Mouse (Mus musculus) midbrain, embryonic 10.5 days (tissue): Measurements from ENCODE around the gene Ncmap. TPM values are rescaled to one million over a fixed set of nuclear protein-coding genes. Genes with fewer than 3 reads are reported as not detected.

Experiments used
- DNase-seq: peaks from one replicate; pipeline ENCODE4 v3.0.0-alpha.2; 2017; ENCODE audit warnings: low spot score
- H3K27ac ChIP-seq: fragments of 300-500 bp; sonication (generic); replicated peaks from 2 replicates; pipeline ENCODE4 v1.5.1; 2016; ENCODE audit warnings: mild to moderate bottlenecking
- H3K27me3 ChIP-seq: fragments of 300-500 bp; sonication (generic); 2 replicates; pipeline ENCODE4 v1.6.1; 2016; ENCODE audit warnings: low read depth, mild to moderate bottlenecking; ENCODE audit not compliant: poor library complexity, severe bottlenecking
- H3K36me3 ChIP-seq: fragments of 300-500 bp; sonication (generic); 2 replicates; pipeline ENCODE4 v1.6.1; 2016; ENCODE audit warnings: mild to moderate bottlenecking, moderate library complexity
- H3K4me1 ChIP-seq: fragments of 300-500 bp; sonication (generic); 2 replicates; pipeline ENCODE4 v1.6.1; 2016
- H3K4me3 ChIP-seq: fragments of 300-500 bp; sonication (generic); 2 replicates; pipeline ENCODE4 v1.5.1; 2016; ENCODE audit warnings: mild to moderate bottlenecking, moderate library complexity
- H3K9me3 ChIP-seq: fragments of 300-500 bp; sonication (generic); replicated peaks from 2 replicates; pipeline ENCODE4 v1.6.1; 2016; ENCODE audit warnings: mild to moderate bottlenecking
- WGBS: fragments of 180-500 bp; shearing (Covaris S2); methylation state at CpG from one replicate; pipeline ENCODE4 v1.1.7; 2016; 5-methylcytosine and 5-hydroxymethylcytosine counted together
- polyA plus RNA-seq: library from polyadenylated mRNA; unstranded; fragments of >200 nt; fragmentation: Nextera tagmentation; extraction: Ambion mirVana; gene quantifications from 2 replicates; pipeline ENCODE4 v1.2.1, GENCODE M21; 2016

Ncmap gene
- polyA plus RNA-seq, 1 experiment from 2014 or later, result 0.36 TPM

DNA sequence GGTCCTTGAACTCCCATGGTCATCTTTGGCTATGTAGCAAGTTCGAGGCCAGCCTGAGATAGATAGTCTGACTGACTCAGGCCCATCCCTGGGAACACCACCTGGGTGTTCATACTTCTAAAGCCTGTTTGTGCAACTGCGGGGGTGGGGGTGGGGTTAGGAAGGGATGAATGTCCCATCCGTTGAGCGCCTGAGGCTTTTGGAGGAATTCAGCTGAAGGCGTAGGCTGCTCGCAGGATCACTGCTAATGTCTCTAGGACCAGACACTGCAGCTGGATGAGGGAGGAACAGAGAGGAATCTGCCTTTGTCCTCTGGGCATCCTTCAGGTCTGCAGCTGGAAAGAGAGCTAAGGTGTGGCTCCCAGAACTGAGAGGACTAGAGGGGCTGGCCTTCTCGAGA, 3.4 kb downstream of the Ncmap start:
- H3K4me1 ChIP-seq, result peaks cover 13% of the 10 kb centered on the region
- no peaks in the 10 kb centered on the region for H3K36me3 ChIP-seq
- 81% methylated on average over 7 of the region's 7 CpGs for WGBS
- H3K4me3 ChIP-seq, result no peak overlapping the region
- H3K9me3 ChIP-seq, result no peaks in the 10 kb centered on the region
- peaks cover 46% of the 10 kb centered on the region for H3K27me3 ChIP-seq
- no peak for DNase-seq
- H3K27ac ChIP-seq, result no peak overlapping the region

DNA sequence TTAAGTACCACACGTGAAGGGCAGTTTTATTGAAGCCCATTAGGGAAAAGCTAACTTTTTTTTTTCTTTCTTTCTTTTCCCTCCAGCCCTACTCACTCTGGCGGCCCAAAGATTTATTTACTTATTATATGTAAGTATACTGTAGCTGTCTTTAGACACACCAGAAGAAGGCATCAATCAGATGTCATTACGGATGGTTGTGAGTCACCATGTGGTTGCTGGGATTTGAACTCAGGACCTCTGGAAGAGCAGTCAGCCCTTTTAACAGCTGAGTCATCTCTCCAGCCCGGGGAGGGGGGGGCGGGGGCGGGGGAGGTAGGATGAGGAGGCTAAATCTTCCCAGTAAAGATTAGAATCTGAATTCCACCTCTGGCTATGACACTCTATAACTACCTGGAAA, 4.6 kb downstream of the Ncmap start:
- no peaks in the 10 kb centered on the region for H3K9me3 ChIP-seq
- peaks cover 11% of the 10 kb centered on the region for H3K4me1 ChIP-seq
- H3K27ac ChIP-seq, result no peak overlapping the region
- no peaks in the 10 kb centered on the region for H3K36me3 ChIP-seq
- 76% methylated on average over 6 of the region's 6 CpGs for WGBS
- no peak overlapping the region for H3K4me3 ChIP-seq
- peaks cover 33% of the 10 kb centered on the region for H3K27me3 ChIP-seq
- no peak for DNase-seq

DNA sequence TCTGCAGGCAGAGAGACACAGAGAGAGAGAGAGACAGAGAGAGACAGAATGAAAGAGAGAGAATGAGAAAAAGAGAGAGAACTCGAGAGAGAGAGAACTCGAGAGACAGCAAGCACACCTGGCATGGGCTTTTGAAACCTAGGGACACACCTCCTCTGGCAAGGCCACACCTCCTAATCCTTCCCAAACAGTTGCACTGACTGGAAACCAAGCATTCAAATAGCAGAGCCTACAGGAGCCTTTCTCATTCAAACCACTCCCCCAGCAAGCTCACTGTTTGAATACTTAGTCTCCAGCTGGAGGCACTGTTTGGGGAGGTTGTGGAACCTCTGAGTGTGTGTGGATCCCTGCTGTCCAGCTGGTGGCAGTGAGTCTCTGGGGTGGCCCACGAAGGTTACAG, 5.2 kb downstream of the Ncmap start:
- DNase-seq, result no peak
- WGBS, result 84% methylated on average over 3 of the region's 3 CpGs

DNA sequence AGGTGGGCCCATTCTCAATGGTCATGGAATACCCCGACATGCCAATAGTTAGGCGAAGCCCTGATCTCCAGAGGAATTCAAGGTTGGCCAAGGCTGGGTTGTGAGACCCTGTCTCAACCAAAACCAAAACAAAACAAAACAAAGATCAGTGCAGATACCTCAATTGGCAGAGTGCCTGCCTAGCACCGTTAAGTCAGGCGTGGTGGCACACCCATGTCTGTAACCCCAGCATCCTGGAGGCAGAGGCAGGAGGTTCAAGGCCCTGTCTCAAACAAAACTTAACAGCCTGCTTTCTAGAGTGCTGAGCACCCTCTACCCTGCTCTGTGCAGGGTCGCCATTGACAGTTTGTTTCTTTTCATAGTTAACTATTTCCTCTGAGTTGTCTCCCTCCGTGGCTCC, 7.0 kb downstream of the Ncmap start:
- Histone ChIP-seq H3K4me3 (no peak overlapping the region), H3K27ac (no peak overlapping the region), H3K4me1 (no peaks in the 10 kb centered on the region), H3K9me3 (no peaks in the 10 kb centered on the region), H3K36me3 (no peaks in the 10 kb centered on the region), H3K27me3 (peaks cover 9% of the 10 kb centered on the region)
- no peak for DNase-seq
- WGBS, result 75% methylated on average over 6 of the region's 6 CpGs

More for the DNA sequence above, 5.2 kb downstream of the Ncmap start:
- Histone ChIP-seq H3K9me3 (no peaks in the 10 kb centered on the region), H3K27me3 (peaks cover 27% of the 10 kb centered on the region), H3K36me3 (no peaks in the 10 kb centered on the region), H3K4me3 (no peak overlapping the region), H3K4me1 (peaks cover 6% of the 10 kb centered on the region), H3K27ac (no peak overlapping the region)

DNA sequence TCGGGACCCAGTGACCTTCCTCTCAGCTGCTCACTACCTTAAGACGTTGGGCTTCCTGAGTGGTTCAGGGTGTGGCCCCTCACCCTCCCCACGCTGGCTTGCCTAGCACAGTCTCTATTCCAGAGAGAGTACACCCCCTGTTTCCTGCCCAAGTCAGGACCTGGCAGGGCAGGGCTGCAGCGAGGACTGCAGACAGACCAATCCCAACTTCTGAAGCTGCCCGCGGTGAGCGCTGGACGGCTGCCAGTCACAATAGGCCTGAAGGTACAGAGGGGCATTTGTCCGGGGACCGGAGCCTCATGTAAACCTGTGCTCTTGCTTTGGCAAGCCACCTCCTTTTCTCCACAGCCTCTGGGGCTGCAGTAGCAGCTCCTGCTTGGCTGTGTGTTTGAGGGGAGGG, 12.4 kb downstream of the Ncmap start:
- no peak for DNase-seq
- H3K4me3 ChIP-seq, result no peak overlapping the region

DNA sequence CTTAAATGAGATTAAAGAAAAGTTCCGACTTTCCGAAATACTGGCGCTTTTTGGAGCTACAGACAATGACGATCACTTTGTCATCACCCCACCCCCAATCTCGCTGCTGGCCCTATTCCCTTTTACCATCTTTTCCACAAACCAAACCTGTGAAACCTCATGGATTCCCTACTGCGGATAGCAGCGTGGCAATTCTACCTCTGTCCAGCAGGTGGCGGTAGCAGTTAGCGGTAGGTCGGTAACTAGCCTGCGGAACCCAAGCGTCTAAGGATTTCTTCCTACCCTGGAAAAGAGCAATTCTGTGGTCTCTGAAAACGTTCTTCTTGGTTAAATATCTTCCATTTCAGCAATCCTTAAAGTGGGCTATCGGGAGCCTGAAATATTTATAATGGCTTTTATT, 15.7 kb downstream of the Ncmap start:
- peaks cover 9% of the 10 kb centered on the region for H3K27me3 ChIP-seq
- H3K4me1 ChIP-seq, result peaks cover 9% of the 10 kb centered on the region
- no peaks in the 10 kb centered on the region for H3K9me3 ChIP-seq
- no peak overlapping the region for H3K27ac ChIP-seq
- H3K36me3 ChIP-seq, result no peaks in the 10 kb centered on the region
- H3K4me3 ChIP-seq, result no peak overlapping the region
- DNase-seq, result peak; percentile 79
- 8% methylated on average over 14 of the region's 14 CpGs for WGBS

More for the DNA sequence above, 12.4 kb downstream of the Ncmap start:
- H3K4me1 ChIP-seq, result peaks cover 9% of the 10 kb centered on the region
- H3K36me3 ChIP-seq, result no peaks in the 10 kb centered on the region
- no peaks in the 10 kb centered on the region for H3K9me3 ChIP-seq
- WGBS, result 73% methylated on average over 10 of the region's 10 CpGs
- H3K27ac ChIP-seq, result no peak overlapping the region
- H3K27me3 ChIP-seq, result peaks cover 9% of the 10 kb centered on the region

DNA sequence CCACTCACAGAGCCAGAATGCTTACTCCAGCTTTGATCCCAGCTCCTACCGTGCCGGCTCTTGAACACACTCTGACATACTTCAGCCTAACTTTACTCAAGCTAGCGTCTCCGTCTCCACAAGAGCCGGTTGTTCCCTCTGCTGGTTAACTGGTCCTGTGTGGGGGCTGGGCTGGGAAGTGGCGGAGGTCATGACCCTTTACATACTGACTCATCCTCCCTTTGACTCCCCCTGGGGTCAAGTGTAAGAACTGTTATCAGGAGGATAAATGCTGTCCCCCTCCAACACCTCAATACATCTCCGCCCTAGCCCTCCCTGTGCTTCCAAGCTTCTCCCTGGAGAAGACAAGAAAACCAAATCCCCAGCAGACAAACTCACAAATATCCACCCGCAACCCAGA, 16.7 kb downstream of the Ncmap start:
- no peaks in the 10 kb centered on the region for H3K36me3 ChIP-seq
- no peak overlapping the region for H3K27ac ChIP-seq
- H3K4me3 ChIP-seq, result no peak overlapping the region
- no peak for DNase-seq
- H3K27me3 ChIP-seq, result peaks cover 9% of the 10 kb centered on the region
- no peaks in the 10 kb centered on the region for H3K9me3 ChIP-seq
- peaks cover 9% of the 10 kb centered on the region for H3K4me1 ChIP-seq
- WGBS, result 58% methylated on average over 8 of the region's 8 CpGs

DNA sequence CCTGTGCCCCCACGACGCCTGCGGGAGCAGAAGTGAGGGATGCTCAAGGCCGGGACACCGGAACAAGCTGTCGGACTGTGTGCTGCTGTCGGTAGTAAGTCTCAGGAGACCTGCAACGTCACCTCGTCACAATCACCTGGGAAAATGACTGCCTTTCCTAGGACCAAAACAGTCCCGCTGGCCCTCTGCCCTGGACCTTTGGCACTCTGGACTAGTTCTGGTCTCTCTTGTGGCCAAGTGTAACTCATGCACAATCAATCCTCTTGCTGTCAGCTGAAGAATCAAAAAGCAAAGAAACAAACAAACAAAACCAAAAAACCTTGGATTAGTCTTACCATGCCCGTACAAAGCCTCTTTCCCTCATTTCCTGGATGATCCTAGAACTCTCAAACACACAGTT, 20.8 kb downstream of the Ncmap start:
- no peaks in the 10 kb centered on the region for H3K27me3 ChIP-seq
- H3K9me3 ChIP-seq, result no peaks in the 10 kb centered on the region; the same call in 1 of the 2 replicates
- H3K36me3 ChIP-seq, result no peaks in the 10 kb centered on the region
- no peak overlapping the region for H3K27ac ChIP-seq
- WGBS, result 89% methylated on average over 11 of the region's 11 CpGs
- H3K4me3 ChIP-seq, result no peak overlapping the region
- no peak for DNase-seq
- H3K4me1 ChIP-seq, result peaks cover 9% of the 10 kb centered on the region

DNA sequence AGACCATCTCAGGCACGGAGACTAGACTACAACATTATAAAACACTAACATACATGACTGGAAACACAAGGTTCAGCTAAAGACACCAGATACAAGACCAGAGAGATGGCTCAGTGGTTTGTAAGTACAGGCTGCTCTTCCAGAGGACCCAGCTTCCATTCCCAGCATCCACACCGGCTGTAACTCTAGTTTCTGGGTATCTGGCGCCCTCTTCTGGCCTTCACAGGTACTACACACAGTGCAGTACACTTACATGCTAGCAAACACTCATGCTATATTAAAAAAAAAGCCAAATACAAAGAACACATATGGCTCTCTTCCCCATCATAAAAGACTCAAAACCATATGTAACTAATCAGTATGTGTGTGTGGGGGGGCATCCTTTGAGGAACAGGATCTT, 22.6 kb downstream of the Ncmap start:
- WGBS, result 60% methylated on average over 3 of the region's 3 CpGs
- Histone ChIP-seq H3K27me3 (no peaks in the 10 kb centered on the region), H3K4me3 (no peak overlapping the region), H3K36me3 (no peaks in the 10 kb centered on the region), H3K9me3 (no peaks in the 10 kb centered on the region; the same call in 1 of the 2 replicates), H3K27ac (no peak overlapping the region), H3K4me1 (no peaks in the 10 kb centered on the region)
- no peak for DNase-seq

DNA sequence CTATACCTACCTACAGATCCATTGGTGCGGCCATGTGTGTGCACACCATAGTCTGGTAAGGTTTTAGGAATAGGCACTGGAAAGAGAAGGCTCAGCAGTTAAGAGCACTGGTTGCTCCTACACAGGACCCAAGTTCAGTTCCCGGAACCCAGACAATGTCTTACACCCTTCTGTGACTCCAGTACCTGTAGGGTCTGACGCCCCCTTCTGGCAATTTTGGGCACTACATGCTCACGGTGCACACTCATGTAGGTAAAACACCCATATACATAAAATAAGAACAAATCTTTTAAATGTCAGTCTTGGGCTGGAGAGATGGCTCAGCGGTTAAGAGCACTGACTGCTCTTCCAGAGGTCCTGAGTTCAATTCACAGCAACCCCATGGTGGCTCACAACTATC, 24.7 kb downstream of the Ncmap start:
- no peaks in the 10 kb centered on the region for H3K27me3 ChIP-seq
- WGBS, result 79% methylated on average over 5 of the region's 5 CpGs
- no peaks in the 10 kb centered on the region for H3K36me3 ChIP-seq
- no peaks in the 10 kb centered on the region; the same call in 1 of the 2 replicates for H3K9me3 ChIP-seq
- no peak overlapping the region for H3K27ac ChIP-seq
- no peak for DNase-seq
- H3K4me1 ChIP-seq, result no peaks in the 10 kb centered on the region
- H3K4me3 ChIP-seq, result no peak overlapping the region

DNA sequence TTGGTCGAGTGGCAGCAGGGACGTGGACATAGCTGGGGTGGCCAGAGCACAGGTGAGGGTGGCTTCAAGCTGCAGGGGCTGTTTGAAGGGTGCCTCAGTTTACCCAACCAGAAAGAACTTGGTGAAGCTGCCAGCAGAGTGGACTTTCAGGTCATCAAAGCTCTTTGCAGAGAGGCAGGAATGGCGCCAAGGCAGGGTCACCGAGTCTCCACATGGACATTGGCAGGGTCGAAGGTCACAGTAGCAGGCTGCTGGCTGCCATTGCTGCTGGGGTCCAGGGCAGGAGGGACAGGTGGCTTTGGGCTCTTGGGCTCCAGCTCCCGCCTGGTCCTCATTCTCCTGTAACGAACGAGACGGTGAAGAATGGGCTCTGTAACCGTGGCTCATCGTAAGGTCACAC, 27.7 kb downstream of the Ncmap start:
- H3K9me3 ChIP-seq, result no peaks in the 10 kb centered on the region; the same call in 1 of the 2 replicates
- 87% methylated on average over 11 of the region's 11 CpGs for WGBS
- no peaks in the 10 kb centered on the region for H3K36me3 ChIP-seq
- no peaks in the 10 kb centered on the region for H3K4me1 ChIP-seq
- no peak for DNase-seq
- H3K27ac ChIP-seq, result no peak overlapping the region
- no peak overlapping the region for H3K4me3 ChIP-seq
- H3K27me3 ChIP-seq, result no peaks in the 10 kb centered on the region

DNA sequence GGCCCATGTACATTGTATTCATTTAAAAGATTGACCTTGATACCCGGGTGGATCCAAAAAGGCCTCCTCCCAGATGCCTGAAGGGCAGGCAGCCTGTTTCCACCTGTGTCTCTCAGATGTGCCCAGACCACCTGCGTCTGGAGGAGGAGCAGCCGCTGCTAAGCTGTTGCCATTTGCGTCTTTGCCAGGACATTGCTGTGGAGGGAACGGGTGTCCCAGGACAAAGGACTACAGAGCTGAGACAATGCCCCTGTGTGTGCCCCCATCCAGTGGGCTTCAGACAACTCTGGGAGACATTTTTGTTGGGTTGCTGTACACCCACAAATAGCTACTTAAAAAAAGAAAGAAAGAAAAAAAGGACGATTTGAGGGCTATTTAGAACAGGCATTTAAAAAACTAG, 35.2 kb downstream of the Ncmap start:
- Histone ChIP-seq H3K27ac (no peak overlapping the region), H3K36me3 (no peaks in the 10 kb centered on the region), H3K4me1 (no peaks in the 10 kb centered on the region), H3K9me3 (no peaks in the 10 kb centered on the region), H3K27me3 (peaks cover 4% of the 10 kb centered on the region; the same call in 1 of the 2 replicates), H3K4me3 (no peak overlapping the region)
- 33% methylated on average over 6 of the region's 6 CpGs for WGBS
- no peak for DNase-seq

DNA sequence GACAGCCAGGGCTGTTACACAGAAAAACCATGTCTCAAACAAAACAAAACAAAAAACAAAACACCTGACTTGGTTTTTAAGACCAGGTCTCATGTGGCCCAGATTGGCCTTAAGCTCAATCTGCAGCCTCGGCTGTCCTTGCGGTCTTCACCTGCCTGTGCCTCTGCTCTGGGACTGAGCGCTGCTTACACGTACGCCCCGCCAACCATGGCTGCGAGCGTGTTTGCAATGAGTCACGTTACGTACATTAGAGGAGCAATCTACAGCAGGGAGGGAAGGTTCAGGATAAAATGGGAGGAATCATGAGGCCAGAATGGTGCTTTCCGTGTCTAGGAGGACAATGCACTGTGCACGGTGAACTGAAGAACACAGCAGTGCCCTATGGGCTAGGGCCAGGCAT, 36.3 kb downstream of the Ncmap start:
- 91% methylated on average over 12 of the region's 12 CpGs for WGBS
- DNase-seq, result no peak
- no peaks in the 10 kb centered on the region for H3K4me1 ChIP-seq
- no peak overlapping the region for H3K4me3 ChIP-seq
- no peak overlapping the region for H3K27ac ChIP-seq
- H3K36me3 ChIP-seq, result no peaks in the 10 kb centered on the region
- peaks cover 4% of the 10 kb centered on the region; the same call in 1 of the 2 replicates for H3K27me3 ChIP-seq
- no peaks in the 10 kb centered on the region for H3K9me3 ChIP-seq

DNA sequence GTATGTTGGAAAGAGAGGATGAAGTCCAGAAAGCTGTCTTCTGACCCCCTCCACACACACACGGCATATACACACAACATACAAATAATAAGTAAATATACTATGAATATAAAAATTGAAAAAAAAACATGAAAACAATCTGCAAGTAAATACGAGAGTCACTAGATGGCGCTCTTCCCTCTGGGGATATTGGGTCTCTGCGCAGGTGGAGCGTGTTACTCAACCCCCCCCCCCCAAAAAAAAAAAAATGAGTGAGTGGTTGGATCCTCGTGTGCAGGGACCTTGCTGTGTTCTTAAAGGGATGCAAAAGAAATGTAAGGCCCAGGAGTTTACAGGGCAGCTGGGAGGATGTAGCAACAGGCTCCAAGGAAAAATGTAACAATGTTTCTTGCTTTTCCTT, 39.3 kb downstream of the Ncmap start:
- WGBS, result 6% methylated on average over 6 of the region's 6 CpGs
- DNase-seq, result no peak

More for the DNA sequence above, 39.3 kb downstream of the Ncmap start:
- H3K36me3 ChIP-seq, result no peaks in the 10 kb centered on the region
- H3K27ac ChIP-seq, result no peak overlapping the region
- H3K27me3 ChIP-seq, result peaks cover 4% of the 10 kb centered on the region; the same call in 1 of the 2 replicates
- H3K4me1 ChIP-seq, result peaks cover 9% of the 10 kb centered on the region
- H3K9me3 ChIP-seq, result no peaks in the 10 kb centered on the region
- no peak overlapping the region for H3K4me3 ChIP-seq
